Mouse (Mus musculus): ENCODE results near the gene Psip1. TPM values are rescaled to one million over a fixed set of nuclear protein-coding genes. Genes with fewer than 3 reads are reported as not detected.

The Psip1 gene
- polyA plus RNA-seq, 1 experiment = 311 TPM

DNA sequence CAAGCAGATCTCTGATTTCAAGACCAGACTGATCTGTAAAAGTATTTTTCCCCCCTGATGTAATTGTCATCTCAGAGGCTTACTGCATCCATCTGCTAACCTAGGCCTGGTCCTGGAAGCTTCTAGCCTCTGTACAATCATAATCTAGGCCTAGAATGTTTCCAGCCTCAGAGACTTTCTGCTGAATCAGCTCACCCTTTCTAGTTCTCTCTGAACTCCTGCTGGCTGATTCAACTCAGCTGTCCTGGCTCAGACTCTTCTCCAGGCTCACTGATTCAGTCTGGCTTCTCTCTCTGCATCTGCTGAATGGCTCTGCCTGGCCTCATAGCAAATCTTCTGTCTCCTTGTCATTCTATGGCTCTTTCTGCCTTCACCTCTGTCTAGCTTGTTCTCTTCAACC is 48.1 kb downstream of the Psip1 start:
- Histone ChIP-seq H3K4me1 (ENCODE audit: control insufficient read depth, insufficient read depth, low read length) (peaks cover 3% of the 10 kb centered on the region; the same call in 1 of the 2 replicates), H3K27ac (ENCODE audit: insufficient read depth, low read depth, low read length) (no peak overlapping the region), H3K4me3 (ENCODE audit: insufficient read depth, low read depth, low read length) (no peak overlapping the region)
- TF ChIP-seq POLR2A (IDR thresholded peaks at IDR 0.05; ENCODE audit: insufficient read depth, low read depth, low read length) = no peak
- TF ChIP-seq CTCF (IDR thresholded peaks at IDR 0.05; ENCODE audit: insufficient read depth, low read depth, low read length) = no peak

DNA sequence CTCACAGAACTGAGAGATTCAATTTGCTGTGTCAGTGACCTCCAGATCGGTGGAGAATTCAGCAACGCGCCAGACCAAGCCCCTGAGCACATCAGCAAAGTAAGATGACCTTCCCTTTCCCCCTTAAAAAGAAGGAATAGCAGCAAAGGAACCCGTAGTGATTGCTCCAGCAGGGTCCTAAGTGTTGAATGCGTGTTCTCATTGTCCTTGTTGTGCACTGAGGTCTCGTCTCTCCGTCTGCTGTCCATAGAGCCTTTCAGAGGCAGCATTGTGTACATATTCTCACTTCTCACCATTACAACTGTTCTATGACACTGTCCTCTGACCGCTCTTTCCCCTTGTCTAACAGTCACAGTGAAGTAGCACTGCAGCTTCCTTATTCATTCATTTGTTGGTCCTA is 49.9 kb downstream of the Psip1 start:
- H3K27ac ChIP-seq (ENCODE audit: insufficient read depth, low read depth, low read length) = no peak overlapping the region
- 94% methylated on average over 8 of the region's 8 CpGs for WGBS
- H3K4me1 ChIP-seq (ENCODE audit: control insufficient read depth, insufficient read depth, low read length) = peaks cover 3% of the 10 kb centered on the region; the same call in 1 of the 2 replicates
- H3K4me3 ChIP-seq (ENCODE audit: insufficient read depth, low read depth, low read length) = no peak overlapping the region
- TF ChIP-seq POLR2A (IDR thresholded peaks at IDR 0.05; ENCODE audit: insufficient read depth, low read depth, low read length) (no peak), CTCF (IDR thresholded peaks at IDR 0.05; ENCODE audit: insufficient read depth, low read depth, low read length) (no peak)

DNA sequence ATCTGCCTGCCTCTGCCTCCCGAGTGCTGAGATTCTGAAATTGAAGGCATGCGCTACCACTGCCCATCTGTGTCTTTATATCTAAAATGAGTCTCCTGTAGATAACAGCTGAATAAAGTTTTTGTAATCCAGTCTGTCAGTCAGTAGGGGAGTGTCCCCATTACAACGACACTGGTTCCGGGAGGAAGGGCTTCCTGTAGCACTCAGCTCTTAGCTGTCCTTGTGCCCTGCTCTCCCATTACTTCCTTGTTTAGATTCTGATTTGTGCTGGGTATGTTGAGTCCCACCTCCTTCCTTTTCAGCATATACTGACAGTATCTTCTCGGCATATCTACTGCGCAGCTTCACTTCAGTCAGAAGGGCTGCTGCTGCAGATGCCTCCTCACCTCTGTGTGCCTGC is 53.4 kb downstream of the Psip1 start:
- H3K4me3 ChIP-seq (ENCODE audit: insufficient read depth, low read depth, low read length) = no peak overlapping the region
- TF ChIP-seq CTCF (IDR thresholded peaks at IDR 0.05; ENCODE audit: insufficient read depth, low read depth, low read length) (no peak), POLR2A (IDR thresholded peaks at IDR 0.05; ENCODE audit: insufficient read depth, low read depth, low read length) (no peak)
- H3K27ac ChIP-seq (ENCODE audit: insufficient read depth, low read depth, low read length) = no peak overlapping the region
- H3K4me1 ChIP-seq (ENCODE audit: control insufficient read depth, insufficient read depth, low read length) = no peaks in the 10 kb centered on the region
- 90% methylated on average over 6 of the region's 6 CpGs for WGBS

DNA sequence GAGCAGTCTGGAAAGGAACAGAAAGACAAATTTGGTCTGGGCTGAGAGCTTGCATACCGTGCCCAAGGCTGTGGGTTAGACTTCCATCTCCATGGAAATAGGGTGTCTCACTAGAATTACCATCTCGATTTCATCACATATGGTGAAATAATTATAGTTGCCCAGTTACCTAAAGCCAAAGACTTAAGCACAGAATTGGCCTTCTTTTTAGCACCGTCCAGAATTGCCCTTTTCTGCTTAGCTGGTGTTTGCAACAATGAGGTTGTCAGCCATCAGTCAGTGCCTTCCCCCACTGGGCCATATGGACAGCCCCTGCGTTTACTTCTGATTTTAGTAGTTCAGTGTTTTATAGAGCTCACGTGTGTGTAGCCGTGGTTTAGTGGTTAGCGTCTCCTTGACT is 54.3 kb downstream of the Psip1 start:
- Histone ChIP-seq H3K4me3 (ENCODE audit: insufficient read depth, low read depth, low read length) (no peak overlapping the region), H3K27ac (ENCODE audit: insufficient read depth, low read depth, low read length) (no peak overlapping the region), H3K4me1 (ENCODE audit: control insufficient read depth, insufficient read depth, low read length) (no peaks in the 10 kb centered on the region)
- 74% methylated on average over 7 of the region's 7 CpGs for WGBS
- TF ChIP-seq CTCF (IDR thresholded peaks at IDR 0.05; ENCODE audit: insufficient read depth, low read depth, low read length) = no peak
- TF ChIP-seq POLR2A (IDR thresholded peaks at IDR 0.05; ENCODE audit: insufficient read depth, low read depth, low read length) = no peak

DNA sequence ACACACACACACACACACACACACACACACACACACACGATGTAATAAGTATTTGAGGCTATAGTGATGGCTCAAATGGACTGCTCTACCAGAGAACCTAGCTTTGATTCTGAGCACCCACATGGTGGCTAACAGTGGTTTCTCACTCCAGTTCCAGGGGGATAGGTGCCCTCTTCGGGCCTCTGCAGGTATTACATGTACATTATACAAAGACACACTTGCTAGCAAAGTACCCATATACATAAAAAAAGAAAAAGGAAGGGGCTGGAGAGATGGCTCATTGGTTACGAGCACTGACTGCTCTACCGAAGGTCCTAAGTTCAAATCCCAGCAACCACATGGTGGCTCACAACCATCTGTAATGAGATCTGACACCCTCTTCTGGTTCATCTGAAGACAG is 57.4 kb downstream of the Psip1 start:
- Histone ChIP-seq H3K4me3 (ENCODE audit: insufficient read depth, low read depth, low read length) (no peak overlapping the region), H3K4me1 (ENCODE audit: control insufficient read depth, insufficient read depth, low read length) (no peaks in the 10 kb centered on the region), H3K27ac (ENCODE audit: insufficient read depth, low read depth, low read length) (no peak overlapping the region)
- WGBS = 95% methylated on average over 4 of the region's 4 CpGs
- TF ChIP-seq CTCF (IDR thresholded peaks at IDR 0.05; ENCODE audit: insufficient read depth, low read depth, low read length) (no peak), POLR2A (IDR thresholded peaks at IDR 0.05; ENCODE audit: insufficient read depth, low read depth, low read length) (no peak)

DNA sequence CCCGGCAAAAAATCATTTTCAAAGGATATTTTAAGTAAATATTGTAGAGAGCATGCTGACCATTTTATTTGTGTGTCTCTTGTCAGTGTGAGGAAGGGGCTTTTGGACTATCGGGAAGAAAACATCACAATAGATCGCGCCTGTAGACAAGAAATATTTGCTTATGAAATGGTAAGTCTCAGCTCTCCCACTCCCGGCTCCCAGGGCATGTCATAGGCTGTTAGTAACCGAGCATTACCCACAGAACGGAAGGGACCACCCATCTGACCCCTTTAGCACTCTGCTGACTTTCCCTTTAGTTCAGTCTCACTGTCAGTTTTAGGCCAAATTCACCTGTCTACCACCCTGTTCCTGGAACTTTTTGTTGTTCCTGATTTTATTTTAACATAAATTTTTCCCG is 58.6 kb downstream of the Psip1 start:
- 0 out of 2 replicates have a peak, but pooled peaks cover 2% of the 10 kb centered on the region for H3K4me1 ChIP-seq (ENCODE audit: control insufficient read depth, insufficient read depth, low read length)
- H3K4me3 ChIP-seq (ENCODE audit: insufficient read depth, low read depth, low read length) = no peak overlapping the region
- 96% methylated on average over 8 of the region's 8 CpGs for WGBS
- no peak overlapping the region for H3K27ac ChIP-seq (ENCODE audit: insufficient read depth, low read depth, low read length)
- TF ChIP-seq POLR2A (IDR thresholded peaks at IDR 0.05; ENCODE audit: insufficient read depth, low read depth, low read length) (no peak), CTCF (IDR thresholded peaks at IDR 0.05; ENCODE audit: insufficient read depth, low read depth, low read length) (no peak)

DNA sequence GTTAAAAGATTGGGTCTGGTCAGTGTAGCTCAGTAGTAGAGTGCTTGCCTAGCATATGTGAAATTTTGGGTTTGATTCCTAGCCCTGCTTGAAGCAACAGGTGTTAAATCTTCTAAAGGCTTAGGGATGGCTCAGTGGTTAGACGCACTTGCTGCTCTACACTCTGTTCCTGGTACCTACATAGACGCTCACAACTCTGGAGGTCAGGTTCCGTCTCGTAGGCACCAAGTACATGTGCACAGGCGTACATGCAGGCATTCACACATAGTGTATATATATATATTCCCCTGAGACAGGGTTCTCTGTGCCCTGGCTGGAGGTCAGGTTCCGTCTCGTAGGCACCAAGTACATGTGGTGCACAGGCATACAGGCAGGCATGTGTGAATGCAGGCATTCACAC is 59.1 kb downstream of the Psip1 start:
- Histone ChIP-seq H3K27ac (ENCODE audit: insufficient read depth, low read depth, low read length) (no peak overlapping the region), H3K4me1 (ENCODE audit: control insufficient read depth, insufficient read depth, low read length) (0 out of 2 replicates have a peak, but pooled peaks cover 2% of the 10 kb centered on the region), H3K4me3 (ENCODE audit: insufficient read depth, low read depth, low read length) (no peak overlapping the region)
- TF ChIP-seq POLR2A (IDR thresholded peaks at IDR 0.05; ENCODE audit: insufficient read depth, low read depth, low read length) = no peak
- no peak for TF ChIP-seq CTCF (IDR thresholded peaks at IDR 0.05; ENCODE audit: insufficient read depth, low read depth, low read length)
- 97% methylated on average over 7 of the region's 7 CpGs for WGBS

DNA sequence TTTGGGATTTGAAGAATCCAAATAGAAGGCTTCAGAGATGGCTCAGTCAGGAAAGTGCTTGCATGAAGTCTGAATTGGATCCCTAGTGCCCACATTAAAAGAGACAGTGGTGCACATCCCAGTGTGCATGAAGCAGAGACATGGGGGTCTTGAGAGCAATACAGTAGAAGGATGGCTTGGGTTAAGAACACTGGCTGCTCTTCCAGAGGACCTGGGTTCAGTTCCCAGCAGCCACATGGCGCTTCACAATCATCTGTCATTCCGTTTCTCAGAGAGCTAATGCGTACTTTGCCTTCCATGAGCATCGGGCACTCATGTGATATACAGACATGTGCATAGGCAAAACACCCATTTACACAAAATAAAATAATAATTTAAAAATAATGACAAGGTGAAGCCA is 61.1 kb downstream of the Psip1 start:
- H3K4me1 ChIP-seq (ENCODE audit: control insufficient read depth, insufficient read depth, low read length) = 0 out of 2 replicates have a peak, but pooled peaks cover 2% of the 10 kb centered on the region
- WGBS = 97% methylated on average over 4 of the region's 4 CpGs
- H3K4me3 ChIP-seq (ENCODE audit: insufficient read depth, low read depth, low read length) = no peak overlapping the region
- H3K27ac ChIP-seq (ENCODE audit: insufficient read depth, low read depth, low read length) = no peak overlapping the region
- TF ChIP-seq POLR2A (IDR thresholded peaks at IDR 0.05; ENCODE audit: insufficient read depth, low read depth, low read length) (no peak), CTCF (IDR thresholded peaks at IDR 0.05; ENCODE audit: insufficient read depth, low read depth, low read length) (no peak)

DNA sequence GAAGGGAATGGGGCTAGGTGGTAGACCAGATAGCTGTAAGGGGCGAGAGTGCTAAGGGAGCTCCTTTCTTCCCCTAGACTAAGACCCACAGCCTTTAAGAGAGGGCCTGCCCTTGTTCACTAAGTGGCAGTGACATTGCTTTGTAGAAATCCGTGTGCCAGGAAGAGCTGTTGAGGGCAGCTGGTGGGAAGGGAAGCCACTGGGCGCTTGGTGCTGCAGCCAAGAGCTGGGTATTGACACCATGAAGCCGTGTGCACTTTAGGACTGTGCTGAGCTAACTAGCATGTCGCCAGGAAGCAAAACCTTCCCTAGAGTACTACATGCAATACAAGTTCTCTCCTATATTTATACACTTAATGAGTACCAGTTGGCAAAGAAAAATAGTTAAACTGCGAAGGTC is 62.6 kb downstream of the Psip1 start:
- WGBS = 85% methylated on average over 6 of the region's 6 CpGs
- TF ChIP-seq CTCF (IDR thresholded peaks at IDR 0.05; ENCODE audit: insufficient read depth, low read depth, low read length) (no peak), POLR2A (IDR thresholded peaks at IDR 0.05; ENCODE audit: insufficient read depth, low read depth, low read length) (no peak)
- Histone ChIP-seq H3K4me1 (ENCODE audit: control insufficient read depth, insufficient read depth, low read length) (0 out of 2 replicates have a peak, but pooled peaks cover 2% of the 10 kb centered on the region), H3K27ac (ENCODE audit: insufficient read depth, low read depth, low read length) (no peak overlapping the region), H3K4me3 (ENCODE audit: insufficient read depth, low read depth, low read length) (no peak overlapping the region)

DNA sequence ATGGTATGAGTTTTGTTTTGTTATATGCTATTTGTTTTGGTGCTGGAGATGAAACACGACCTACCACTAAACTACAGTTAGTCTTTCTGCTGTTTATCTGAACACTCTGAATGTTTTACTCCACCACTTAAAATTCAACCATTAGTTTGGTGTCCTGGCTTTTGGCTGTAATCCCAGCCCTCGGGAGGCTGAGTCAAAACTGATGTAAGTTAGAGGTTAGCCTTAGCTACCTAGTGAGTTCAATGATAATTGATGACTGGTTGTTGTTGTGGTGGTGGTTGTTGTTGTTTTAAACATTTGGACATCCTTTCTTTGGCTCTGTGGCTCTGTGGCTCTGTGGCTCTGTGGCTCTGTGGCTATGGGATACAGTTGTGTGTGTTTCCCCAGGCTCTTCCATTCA is 67.5 kb downstream of the Psip1 start:
- H3K27ac ChIP-seq (ENCODE audit: insufficient read depth, low read depth, low read length) = no peak overlapping the region
- no peak overlapping the region for H3K4me3 ChIP-seq (ENCODE audit: insufficient read depth, low read depth, low read length)
- TF ChIP-seq CTCF (IDR thresholded peaks at IDR 0.05; ENCODE audit: insufficient read depth, low read depth, low read length) (no peak), POLR2A (IDR thresholded peaks at IDR 0.05; ENCODE audit: insufficient read depth, low read depth, low read length) (no peak)
- 0 out of 2 replicates have a peak, but pooled peaks cover 2% of the 10 kb centered on the region for H3K4me1 ChIP-seq (ENCODE audit: control insufficient read depth, insufficient read depth, low read length)
- 19% methylated on average over 2 of the region's 2 CpGs for WGBS

Data from olfactory bulb, adult 2 months (tissue).